Mouse (Mus musculus) WW6 (cell line): ENCODE measurements around the gene Med15.
"Not testable (repeated sequence)": the region's sequence is repeated elsewhere in the genome, so short reads cannot be mapped to it uniquely, and the experiment has no call there.

Experiments
- DNase-seq: peaks from one replicate; pipeline ENCODE4 v3.0.0-alpha.2; 2013; ENCODE audit warnings: low read depth, low spot score

The Med15 gene

GRCm38 (mm10) chr16:17732841-17733340, at the start of gene Med15:
TSS of gene Med15 (minus strand) at chr16:17732891.
- no peak for DNase-seq

- no peak for DNase-seq
Observed at GRCm38 (mm10) chr16:17779692-17780091, 47.0 kb upstream of the Med15 start.

GRCm38 (mm10) chr16:17778223-17778622, 45.5 kb upstream of the Med15 start:
- no peak for DNase-seq

DNA sequence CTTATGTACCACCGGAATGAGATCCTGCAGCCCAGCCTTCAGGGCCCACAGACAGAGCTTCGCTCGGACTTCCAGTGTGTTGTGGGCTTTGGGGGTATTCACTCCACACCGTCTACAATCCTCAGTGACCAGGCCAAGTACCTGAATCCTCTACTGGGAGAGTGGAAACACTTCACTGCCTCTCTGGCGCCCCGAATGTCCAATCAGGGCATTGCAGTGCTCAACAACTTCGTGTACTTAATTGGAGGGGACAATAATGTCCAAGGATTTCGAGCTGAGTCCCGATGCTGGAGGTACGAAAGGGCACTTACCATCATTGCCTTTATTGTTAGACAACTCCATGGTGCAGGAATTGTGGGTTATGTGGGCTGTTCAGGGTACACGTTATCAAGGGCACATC, 44.1 kb upstream of the Med15 start:
- no peak for DNase-seq

DNA sequence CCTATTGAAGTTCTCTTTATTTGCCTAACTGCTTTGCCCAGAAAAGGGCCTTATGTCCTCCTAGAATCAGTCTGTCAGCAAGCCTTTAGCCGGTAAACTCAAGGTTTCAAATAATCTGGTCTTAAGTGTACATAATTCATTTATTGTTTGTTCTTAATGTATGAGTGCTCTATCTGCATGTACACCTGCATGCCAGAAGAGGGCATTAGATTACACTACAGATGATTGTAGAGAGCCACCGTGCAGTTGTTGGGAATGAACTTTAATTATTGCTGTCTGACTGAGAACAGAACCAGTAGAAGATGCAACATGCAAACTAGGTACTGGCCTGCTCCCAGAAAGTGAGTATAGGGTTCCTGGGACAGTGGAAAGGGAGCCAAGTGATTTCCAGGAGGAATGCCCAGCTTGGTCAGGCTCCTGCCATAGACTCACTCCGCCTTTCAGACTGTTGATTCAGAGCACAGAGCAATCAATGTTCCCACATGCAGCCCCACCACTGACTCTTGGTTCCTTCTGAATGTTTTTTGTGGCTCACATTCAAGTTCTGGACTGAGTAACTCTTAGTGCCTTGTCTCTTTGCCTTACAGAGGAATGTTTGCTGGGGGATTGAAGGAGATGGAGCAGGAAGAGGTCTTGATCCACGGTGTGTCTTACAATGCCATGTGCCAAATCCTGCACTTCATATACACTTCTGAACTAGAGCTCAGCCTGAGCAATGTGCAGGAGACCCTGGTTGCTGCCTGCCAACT, 38.6 kb upstream of the Med15 start:
- DNase-seq = no peak

DNA sequence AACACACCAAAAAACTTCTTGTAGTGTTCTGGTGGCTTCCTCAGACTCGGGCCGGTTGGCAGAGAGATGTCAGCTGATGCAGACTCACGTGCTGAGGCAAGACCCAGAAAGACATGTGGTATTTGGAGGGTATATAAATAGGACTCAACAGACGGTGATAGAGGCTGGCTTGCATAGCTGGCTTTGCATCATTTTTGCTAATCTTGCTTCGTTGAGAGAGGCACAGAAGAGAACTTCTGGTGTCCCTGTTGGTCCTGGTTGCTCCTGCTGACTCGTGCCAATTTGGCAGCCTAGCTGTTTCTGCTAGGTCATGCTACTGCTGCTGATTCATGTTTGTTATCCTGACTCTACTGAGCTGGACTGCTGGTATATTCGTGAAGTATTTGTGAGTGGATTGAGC, 36.1 kb upstream of the Med15 start:
- no peak for DNase-seq

GRCm38 (mm10) chr16:17764108-17764511, 31.4 kb upstream of the Med15 start:
- DNase-seq = no peak

- no peak for DNase-seq
Observed at GRCm38 (mm10) chr16:17761074-17761473, 28.4 kb upstream of the Med15 start.

- DNase-seq = peak; percentile 47
Observed at GRCm38 (mm10) chr16:17760657-17761056, 28.0 kb upstream of the Med15 start.

DNA sequence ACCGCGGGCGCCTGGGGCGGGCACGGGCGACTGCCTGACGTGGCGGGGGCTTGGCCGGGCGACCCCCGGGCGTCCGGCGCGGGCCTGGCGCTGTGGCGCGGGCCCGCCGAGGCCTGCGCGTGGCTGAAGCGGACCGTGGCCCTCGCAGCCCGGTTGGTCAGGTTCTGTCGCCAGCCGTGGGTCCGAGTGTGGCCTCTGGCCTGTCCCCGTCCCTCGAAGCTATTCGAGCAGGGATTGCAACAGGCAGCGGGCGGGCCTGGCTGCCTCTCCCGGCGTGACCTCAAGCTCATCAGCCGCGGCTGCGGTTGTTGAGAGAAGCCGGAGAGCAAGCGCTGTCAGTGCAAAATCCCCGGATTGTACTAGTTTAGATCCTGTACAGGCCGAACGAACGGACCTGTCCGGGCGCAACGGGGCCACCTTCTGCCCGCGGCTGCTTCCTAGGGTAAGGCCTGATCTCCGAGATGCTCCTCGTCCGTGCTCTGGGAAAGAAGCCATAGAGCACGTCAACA, 27.2 kb upstream of the Med15 start:
- DNase-seq = no peak

DNA sequence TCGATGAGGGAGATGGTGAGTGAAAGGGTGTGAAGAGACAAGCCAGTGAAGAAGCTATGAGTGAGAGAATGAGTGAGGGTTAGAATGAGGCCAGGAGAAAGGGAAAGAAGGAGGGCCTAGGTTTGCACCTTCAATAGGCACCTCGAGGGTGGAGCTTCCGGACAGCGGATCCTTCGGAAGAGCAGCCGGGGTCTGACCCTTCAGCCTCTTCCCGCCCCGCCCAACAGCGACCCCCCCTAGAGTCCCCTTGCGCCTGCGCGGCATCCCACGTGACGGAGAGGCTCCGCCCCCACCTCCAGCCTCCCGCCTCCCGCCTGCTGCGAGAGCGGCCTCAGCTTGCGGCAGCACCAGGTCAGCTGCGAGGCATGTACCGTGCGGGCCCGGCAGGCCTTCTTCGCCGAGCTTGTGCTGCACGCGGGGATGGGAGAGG, 26.7 kb upstream of the Med15 start, which contains the start of gene Klhl22:
Gene Klhl22 (plus strand): TSS at position 275 of the 430 bp plus-strand sequence.
- DNase-seq = peak; percentile 46

DNA sequence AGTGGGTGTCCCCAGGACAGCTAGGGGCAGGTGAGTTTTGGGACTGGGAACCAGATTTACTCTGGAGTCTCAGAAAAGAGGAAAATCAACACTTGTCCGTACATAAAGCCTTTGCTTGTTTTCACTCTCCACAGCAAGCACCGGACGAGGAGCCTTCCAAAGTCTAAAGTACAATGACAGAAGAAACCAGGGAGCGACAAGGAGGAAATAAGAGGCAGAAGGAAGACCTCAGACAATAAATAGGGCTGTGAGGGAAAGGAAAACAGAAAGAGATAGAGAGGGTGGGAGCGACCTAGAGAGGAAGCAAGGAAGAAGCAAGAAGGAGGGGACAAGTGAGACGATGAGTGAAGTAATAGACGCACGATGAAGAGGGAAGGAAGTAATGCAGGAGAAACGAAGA, 26.2 kb upstream of the Med15 start:
- DNase-seq = no peak

GRCm38 (mm10) chr16:17757756-17758155, 25.1 kb upstream of the Med15 start:
- DNase-seq = no peak

GRCm38 (mm10) chr16:17753686-17754085, 21.0 kb upstream of the Med15 start:
- DNase-seq = no peak

DNA sequence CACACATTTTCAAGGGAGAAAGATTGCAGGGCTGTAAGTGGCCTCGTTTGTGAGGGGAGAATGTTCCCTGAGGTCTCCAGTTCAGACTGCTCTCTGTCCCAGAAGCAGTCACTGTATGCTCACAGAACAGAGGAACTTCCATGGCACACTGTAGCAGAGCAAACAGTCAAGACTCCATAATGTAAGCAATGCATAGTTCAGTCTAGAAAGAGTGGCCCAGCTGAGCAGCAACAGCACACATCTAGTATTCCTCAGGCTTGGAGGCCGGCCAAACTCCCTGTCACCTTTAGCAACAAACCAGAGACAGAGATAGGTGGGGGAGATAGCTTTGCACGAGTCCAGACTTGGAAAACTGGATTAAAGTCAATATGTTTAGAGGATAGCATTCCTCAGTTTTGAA, 20.3 kb upstream of the Med15 start:
- DNase-seq = no peak

- no peak for DNase-seq
Observed at GRCm38 (mm10) chr16:17745067-17745466, 12.4 kb upstream of the Med15 start.

GRCm38 (mm10) chr16:17744536-17744935, 11.8 kb upstream of the Med15 start:
- DNase-seq = peak; percentile 50

DNA sequence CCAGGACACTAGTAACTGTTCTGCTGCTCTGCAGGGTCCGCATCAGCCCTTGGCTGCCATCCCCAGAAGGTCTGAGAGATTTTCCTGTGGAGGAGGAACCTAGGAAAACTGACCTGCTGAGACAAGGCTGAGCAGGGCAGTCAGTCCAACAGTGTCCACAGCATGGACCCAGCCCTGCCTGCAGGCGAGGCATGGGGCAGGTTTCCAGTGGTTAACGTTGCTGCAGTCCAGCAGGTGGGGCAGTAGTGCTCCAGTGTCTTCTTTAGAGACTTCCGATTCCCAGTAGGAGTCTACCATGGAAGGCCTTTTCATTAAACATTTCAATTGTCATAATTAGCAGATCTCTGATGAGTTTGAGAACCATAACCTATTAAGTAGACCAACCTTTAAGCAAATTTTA, 10.6 kb upstream of the Med15 start:
- no peak for DNase-seq

DNA sequence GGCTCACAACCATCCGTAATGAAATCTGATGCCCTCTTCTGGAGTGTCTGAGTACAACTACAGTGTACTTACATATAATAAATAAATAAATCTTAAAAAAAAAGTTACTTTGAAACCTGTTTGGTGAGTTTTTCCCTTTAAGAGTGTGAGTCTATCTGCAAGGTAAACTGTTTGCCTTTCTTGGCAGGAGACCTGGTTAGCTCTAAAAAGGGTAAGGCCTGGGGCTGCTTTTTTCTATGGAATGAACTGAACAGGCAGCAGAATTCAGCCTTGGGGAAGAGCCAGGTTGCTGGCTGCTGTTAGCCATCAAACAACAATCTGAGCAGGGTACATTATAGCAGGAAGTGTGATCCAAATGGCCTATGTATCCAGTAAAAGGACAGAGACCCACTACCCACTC, 10.1 kb upstream of the Med15 start:
- DNase-seq = no peak

DNA sequence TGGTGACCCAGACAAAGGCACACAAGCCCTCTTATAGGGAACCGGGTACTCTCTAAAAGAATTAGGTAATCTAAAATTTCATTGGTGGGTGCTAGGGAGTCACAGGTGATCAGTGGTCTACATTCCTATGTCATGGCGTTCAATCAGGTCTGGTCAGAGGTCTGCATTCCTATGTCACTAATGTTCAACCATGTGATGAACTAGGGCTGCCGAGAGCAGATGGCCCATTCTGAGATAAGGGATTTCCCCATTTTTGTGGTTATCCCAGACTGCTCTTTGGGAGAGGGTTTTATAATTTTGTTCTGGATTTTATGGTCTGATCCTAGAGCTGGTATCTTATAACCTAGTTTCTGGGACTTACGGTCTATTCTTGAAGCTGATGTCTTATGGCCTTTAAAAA, 7.4 kb upstream of the Med15 start:
- no peak for DNase-seq

GRCm38 (mm10) chr16:17736156-17736555, 3.5 kb upstream of the Med15 start:
- DNase-seq = no peak

GRCm38 (mm10) chr16:17734872-17735271, 2.2 kb upstream of the Med15 start:
- DNase-seq = not testable (repeated sequence)

GRCm38 (mm10) chr16:17733646-17734045, 955 bp upstream of the Med15 start:
- DNase-seq = no peak
